Mouse (Mus musculus) ES-E14 (cell line): ENCODE measurements around the gene Bsn. TPM values are rescaled to one million over a fixed set of nuclear protein-coding genes. Genes with fewer than 3 reads are reported as not detected.

Experiments
- DNase-seq: peaks from one replicate; pipeline ENCODE4 v3.0.0-alpha.2; 2013; ENCODE audit warnings: low read depth, low spot score
- H3K27ac ChIP-seq: 2 replicates; pipeline ENCODE4 v1.5.1; 2012; ENCODE audit warnings: low read depth, mild to moderate bottlenecking, low read length, moderate library complexity, mixed read lengths; ENCODE audit not compliant: poor library complexity, insufficient read depth, severe bottlenecking
- H3K36me3 ChIP-seq: 2 replicates; pipeline ENCODE4 v1.6.1; 2012; ENCODE audit warnings: mild to moderate bottlenecking, low read length, moderate library complexity, mixed read lengths; ENCODE audit not compliant: control insufficient read depth, poor library complexity, insufficient read depth, severe bottlenecking
- H3K4me1 ChIP-seq, 2 experiments: fragments of 150-350 bp in 1 of 2; sonication (generic) in 1 of 2; 2 replicates each; pipeline ENCODE4 v1.6.1; 2012; ENCODE audit warnings: low read length in 2 of 2, mild to moderate bottlenecking in 1 of 2, mixed read lengths in 1 of 2; ENCODE audit not compliant: control insufficient read depth in 2 of 2, insufficient read depth in 2 of 2, poor library complexity in 1 of 2
- H3K4me3 ChIP-seq, 2 experiments: fragments of 150-350 bp in 1 of 2; sonication (generic) in 1 of 2; 2 replicates each; pipeline ENCODE4 v1.5.1; 2012; ENCODE audit warnings: low read length in 2 of 2, low read depth in 1 of 2, mild to moderate bottlenecking in 1 of 2, mixed read lengths in 1 of 2; ENCODE audit not compliant: insufficient read depth in 1 of 2, poor library complexity in 1 of 2, severe bottlenecking in 1 of 2
- H3K9ac ChIP-seq: 2 replicates; pipeline ENCODE4 v1.6.1; 2012; ENCODE audit warnings: low read depth, mild to moderate bottlenecking, low read length, mixed read lengths; ENCODE audit not compliant: poor library complexity, insufficient read depth, severe bottlenecking
- H3K9me3 ChIP-seq: fragments of 150-350 bp; sonication (generic); 2 replicates; pipeline ENCODE4 v1.6.1; 2012; ENCODE audit warnings: low read depth, mild to moderate bottlenecking, low read length; ENCODE audit not compliant: control insufficient read depth, insufficient read depth
- CHD2 ChIP-seq: IDR thresholded peaks from 2 replicates; pipeline ENCODE4 v1.6.1; 2014; ENCODE audit warnings: mild to moderate bottlenecking, low read depth, low read length, inconsistent platforms
- HCFC1 ChIP-seq: IDR thresholded peaks from 2 replicates; pipeline ENCODE4 v1.6.1; 2012; ENCODE audit warnings: low read length, inconsistent platforms, borderline replicate concordance; ENCODE audit not compliant: insufficient read depth
- MAFK ChIP-seq: IDR thresholded peaks from 2 replicates; pipeline ENCODE4 v1.6.1; 2014; ENCODE audit warnings: mild to moderate bottlenecking, low read depth, low read length, inconsistent platforms; ENCODE audit not compliant: insufficient read depth
- ZC3H11A ChIP-seq: IDR thresholded peaks from 2 replicates; pipeline ENCODE4 v1.6.1; 2012; ENCODE audit warnings: low read depth, mild to moderate bottlenecking, inconsistent platforms, low read length, borderline replicate concordance
- ZNF384 ChIP-seq: IDR thresholded peaks from 2 replicates; pipeline ENCODE4 v1.6.1; 2012; ENCODE audit warnings: low read depth, low read length, inconsistent platforms
- in situ Hi-C, 2 experiments: fragments of 600-800 bp; cut with MboI; formaldehyde crosslinking; loops; one replicate each; pipeline ENCODE4 v1.15.1; 2025; ENCODE audit warnings: low sequenced_read_pairs in 2 of 2, inconsistent platforms in 1 of 2; ENCODE audit not compliant: unreplicated experiment in 2 of 2
- total RNA-seq: library from RNA; depleted of rRNA; stranded (reverse); fragments of 300-350 nt; gene quantifications from 2 replicates; pipeline ENCODE4 v1.2.3, GENCODE M21; 2012

Gene Bsn
- total RNA-seq, 1 experiment, result 0.45 TPM

DNA sequence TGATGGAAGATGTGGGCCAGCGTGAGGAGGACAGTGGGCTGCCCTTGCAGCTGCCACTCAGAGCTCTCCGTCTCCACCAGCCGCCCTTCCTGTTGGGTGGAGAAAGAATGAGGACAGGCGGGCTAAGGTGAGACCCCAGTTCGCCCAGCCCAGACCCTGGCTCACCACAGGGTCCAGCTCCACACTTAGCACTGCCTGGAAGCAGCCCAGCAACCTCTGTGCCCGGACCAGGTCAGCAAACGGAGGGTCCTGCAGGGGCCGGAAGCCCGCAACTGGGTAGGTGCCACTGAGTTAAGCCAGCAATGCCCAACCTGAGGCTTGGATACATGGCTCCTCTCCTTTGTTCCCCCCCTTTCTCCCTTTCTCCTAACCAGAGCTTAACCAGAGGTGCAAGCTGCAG is 121.2 kb downstream of the Bsn start:
- Histone ChIP-seq H3K9me3 (no peaks in the 10 kb centered on the region), H3K9ac (no peak overlapping the region), H3K4me1 (no peaks in the 10 kb centered on the region), H3K36me3 (peaks cover 11% of the 10 kb centered on the region; the same call in 1 of the 2 replicates), H3K27ac (no peak overlapping the region), H3K4me3 (no peak overlapping the region)
- no peak for TF ChIP-seq ZC3H11A
- in situ Hi-C loops, result loop anchor here in 1 of 2 experiments (5.0 kb wide), 1 partner anchor 167 kb away; no protein-coding TSS in a partner anchor
- DNase-seq, result no peak

DNA sequence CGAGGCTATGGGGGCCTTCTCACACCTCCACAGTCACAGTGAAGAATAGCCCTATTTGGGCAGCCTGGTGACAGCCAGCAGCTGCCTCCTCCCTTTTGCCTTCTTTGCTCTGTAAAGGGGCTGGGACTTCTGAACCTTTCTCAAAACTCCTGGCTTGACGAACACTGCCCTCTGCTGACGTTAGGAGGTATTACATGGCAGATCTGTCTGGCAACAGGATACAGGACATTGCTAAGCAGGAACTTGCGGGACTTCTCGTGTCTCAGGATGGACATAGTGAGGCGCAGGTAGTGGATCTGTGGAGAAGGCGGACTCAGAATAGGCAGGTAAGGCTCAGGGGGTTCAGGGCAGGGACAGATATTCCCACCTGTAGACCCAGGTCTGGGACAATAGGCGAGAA is 122.3 kb downstream of the Bsn start:
- peaks cover 13% of the 10 kb centered on the region; the same call in 1 of the 2 replicates for H3K36me3 ChIP-seq
- H3K27ac ChIP-seq, result no peak overlapping the region
- DNase-seq, result peak; percentile 85

GRCm38 (mm10) chr9:108067199-108067598 is 123.0 kb downstream of the Bsn start:
- Histone ChIP-seq H3K9ac (no peak overlapping the region), H3K36me3 (peaks cover 13% of the 10 kb centered on the region; the same call in 1 of the 2 replicates), H3K27ac (no peak overlapping the region), H3K4me1 (no peaks in the 10 kb centered on the region), H3K9me3 (no peaks in the 10 kb centered on the region), H3K4me3 (no peak overlapping the region)
- in situ Hi-C loops, result loop anchor here in 1 of 2 experiments (5.0 kb wide), 1 partner anchor 165 kb away; no protein-coding TSS in a partner anchor
- TF ChIP-seq HCFC1, result no peak
- TF ChIP-seq CHD2, result no peak
- no peak for TF ChIP-seq ZNF384
- TF ChIP-seq MAFK, result no peak
- no peak for TF ChIP-seq ZC3H11A
- DNase-seq, result no peak

More for the DNA sequence above, 122.3 kb downstream of the Bsn start:
- in situ Hi-C loops, result loop anchor here in 1 of 2 experiments (5.0 kb wide), 1 partner anchor 166 kb away; no protein-coding TSS in a partner anchor
- H3K4me1 ChIP-seq, result no peaks in the 10 kb centered on the region
- no peak overlapping the region for H3K4me3 ChIP-seq
- no peaks in the 10 kb centered on the region for H3K9me3 ChIP-seq
- H3K9ac ChIP-seq, result no peak overlapping the region
- TF ChIP-seq ZC3H11A (peak; percentile 44; the same call in 1 of the 2 replicates), MAFK (no peak)

GRCm38 (mm10) chr9:108065491-108066011 is 124.6 kb downstream of the Bsn start:
- in situ Hi-C loops, result loop anchor here in 1 of 2 experiments (5.0 kb wide), 1 partner anchor 163 kb away; no protein-coding TSS in a partner anchor
- Histone ChIP-seq H3K9ac (no peak overlapping the region), H3K27ac (no peak overlapping the region), H3K9me3 (no peaks in the 10 kb centered on the region), H3K36me3 (peaks cover 8% of the 10 kb centered on the region; the same call in 1 of the 2 replicates), H3K4me1 (no peaks in the 10 kb centered on the region), H3K4me3 (no peak overlapping the region)
- TF ChIP-seq ZC3H11A (peak; percentile 47; the same call in 1 of the 2 replicates), ZNF384 (no peak)
- DNase-seq, result no peak

GRCm38 (mm10) chr9:108063361-108063760 is 126.8 kb downstream of the Bsn start:
- Histone ChIP-seq H3K9ac (no peak overlapping the region), H3K4me3 (no peak overlapping the region), H3K4me1 (no peaks in the 10 kb centered on the region), H3K27ac (no peak overlapping the region), H3K36me3 (peaks cover 4% of the 10 kb centered on the region; the same call in 1 of the 2 replicates), H3K9me3 (no peaks in the 10 kb centered on the region)
- in situ Hi-C loops, result no loop called here
- TF ChIP-seq ZC3H11A (no peak), MAFK (no peak), CHD2 (no peak), HCFC1 (no peak), ZNF384 (no peak)
- DNase-seq, result no peak
